Mouse (Mus musculus) megakaryocyte-erythroid progenitor cell, adult 5-6 weeks (primary cell): ENCODE measurements around the gene Olfr1131. TPM values are rescaled to one million over a fixed set of nuclear protein-coding genes. Genes with fewer than 3 reads are reported as not detected.
"Not testable (repeated sequence)": the region's sequence is repeated elsewhere in the genome, so short reads cannot be mapped to it uniquely, and the experiment has no call there.

Experiments
- ATAC-seq: replicated peaks from 2 replicates; pipeline ENCODE4 v1.8.0; 2016; ENCODE audit warnings: mild to moderate bottlenecking, inconsistent platforms; ENCODE audit not compliant: severe bottlenecking, poor library complexity, low FRiP score, low TSS enrichment
- total RNA-seq, 2 experiments: library from RNA; stranded (forward) in 1 of 2; stranded (reverse) in 1 of 2; fragments of 200-1000, 215-1000 nt in 1 of 2; fragments of >200 nt in 1 of 2; fragmentation: Nextera tagmentation in 1 of 2; gene quantifications; 2 replicates each; pipeline ENCODE4 v1.2.3; 2014 to 2017

The Olfr1131 gene
- not detected in 2 replicates for total RNA-seq (2014; fragmentation: Nextera tagmentation)
- not detected in 2 replicates for total RNA-seq (2017)

DNA sequence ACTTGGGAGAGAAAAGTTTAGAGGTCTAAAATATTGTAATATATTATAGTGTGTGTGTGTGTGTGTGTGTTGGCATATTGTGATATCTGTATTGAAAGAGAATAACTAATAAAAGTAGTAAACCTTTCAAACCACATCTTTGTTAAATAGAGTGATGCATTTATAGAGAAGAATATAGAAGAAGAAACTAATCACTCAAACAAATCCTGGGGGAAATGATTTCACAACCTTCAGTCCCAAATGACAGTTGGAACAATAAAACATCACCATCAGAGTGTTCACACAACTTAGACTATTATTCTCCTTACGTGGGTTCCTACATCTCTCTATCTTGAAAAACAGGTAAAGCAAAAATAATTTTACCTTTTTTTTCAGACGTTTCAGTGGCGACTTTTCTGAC lies at the start of gene Olfr1131:
Gene Olfr1131, plus strand, starts transcription at position 301 of the 400 bp plus-strand sequence.
- no peak for ATAC-seq

DNA sequence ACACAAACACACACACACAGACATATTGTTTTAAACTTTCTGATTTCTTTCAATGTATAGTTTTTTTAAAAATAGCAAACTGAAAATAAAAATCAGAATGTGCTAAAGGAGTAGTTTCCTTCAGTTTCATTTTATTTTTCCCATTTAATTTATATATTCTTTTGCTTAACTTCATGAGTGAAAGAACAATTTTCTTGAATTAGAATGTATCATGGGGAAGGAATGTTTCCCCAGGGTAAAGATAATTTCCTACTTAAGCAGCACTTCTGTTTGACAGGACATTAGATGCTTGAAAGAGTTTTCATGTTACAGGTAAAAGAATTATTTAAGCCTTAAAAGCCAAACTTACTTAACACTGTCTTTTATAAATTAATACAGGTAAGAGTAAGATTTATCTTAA lies 21.0 kb upstream of the Olfr1131 start, which contains the start of gene Olfr1130:
Gene Olfr1130, plus strand, starts transcription at position 301 of the 400 bp plus-strand sequence.
- not testable (repeated sequence) for ATAC-seq

GRCm38 (mm10) chr2:87637435-87637834 lies 10.5 kb downstream of the Olfr1131 start, which contains the start of gene Olfr1132:
Gene Olfr1132 (minus strand): TSS chr2:87637535.
- ATAC-seq: no peak

DNA sequence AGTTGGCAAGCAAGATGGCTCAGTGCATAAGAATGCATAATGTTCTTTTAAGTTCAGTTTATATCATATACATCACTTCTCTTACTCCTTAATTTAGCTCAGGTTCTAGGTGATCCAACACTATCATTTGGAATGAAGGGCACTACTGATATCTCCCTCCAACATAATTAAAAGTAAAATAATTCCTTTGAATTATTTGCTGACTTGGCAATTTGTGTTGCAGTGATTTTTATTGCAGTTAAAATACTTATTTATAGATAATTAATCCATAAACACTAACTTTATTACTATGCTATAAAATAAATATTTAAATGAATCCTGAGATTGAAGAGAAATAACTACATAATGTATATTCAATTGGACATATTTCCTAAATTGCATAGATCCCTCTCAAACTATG lies 15.5 kb downstream of the Olfr1131 start:
- no peak for ATAC-seq

- ATAC-seq: no peak
These were observed 20.4 kb downstream of the Olfr1131 start, which contains the start of gene Olfr1133 for GRCm38 (mm10) chr2:87647274-87647673. Gene Olfr1133 (minus strand): TSS chr2:87647374.

DNA sequence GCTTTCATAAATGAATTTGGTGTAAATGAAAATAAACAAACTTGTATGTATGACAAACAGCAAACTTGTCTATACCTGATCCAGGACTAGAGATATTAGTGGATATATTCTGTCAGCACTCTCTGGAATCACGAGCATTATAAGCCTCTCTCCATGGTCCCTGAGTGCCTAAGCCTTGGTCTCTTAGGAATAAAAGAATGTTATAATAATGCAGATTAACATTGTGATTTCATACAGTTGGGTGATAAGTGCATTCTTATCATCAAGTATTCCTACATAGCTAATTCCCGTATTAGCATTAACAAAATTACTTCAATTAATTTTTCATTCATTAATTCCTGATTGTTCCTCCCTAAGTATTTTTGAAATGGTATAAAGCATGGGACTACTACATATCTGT lies 31.5 kb downstream of the Olfr1131 start, which contains the start of gene Olfr1134:
Gene Olfr1134, minus strand, starts transcription at position 101 of the 400 bp plus-strand sequence.
- ATAC-seq: no peak

GRCm38 (mm10) chr2:87673564-87673963 lies 46.7 kb downstream of the Olfr1131 start, which contains the start of gene Olfr1135:
Gene Olfr1135 (minus strand): TSS chr2:87673664.
- ATAC-seq: no peak

Other genes with a start within 250 kb of the Olfr1131 start
- not detected in 2 replicates for gene Olfr1122, start 241.3 kb upstream of the Olfr1131 start, total RNA-seq (2014; fragmentation: Nextera tagmentation)
- not detected in 2 replicates for gene Olfr1122, start 241.3 kb upstream of the Olfr1131 start, total RNA-seq (2017)
- gene Olfr1123, start 210.5 kb upstream of the Olfr1131 start, total RNA-seq (2014; fragmentation: Nextera tagmentation): not detected in 2 replicates
- not detected in 2 replicates for gene Olfr1123, start 210.5 kb upstream of the Olfr1131 start, total RNA-seq (2017)
- not detected in 2 replicates for gene Olfr1124, start 196.8 kb upstream of the Olfr1131 start, total RNA-seq (2014; fragmentation: Nextera tagmentation)
- gene Olfr1124, start 196.8 kb upstream of the Olfr1131 start, total RNA-seq (2017): not detected in 2 replicates
- gene Olfr1126, start 173.1 kb upstream of the Olfr1131 start, total RNA-seq (2014; fragmentation: Nextera tagmentation): not detected in 2 replicates
- not detected in 2 replicates for gene Olfr1126, start 173.1 kb upstream of the Olfr1131 start, total RNA-seq (2017)
- gene Pramel7, start 130.0 kb upstream of the Olfr1131 start, total RNA-seq (2014; fragmentation: Nextera tagmentation): not detected in 2 replicates
- gene Pramel7, start 130.0 kb upstream of the Olfr1131 start, total RNA-seq (2017): not detected in 2 replicates
- not detected in 2 replicates for gene Pramel6, start 120.5 kb upstream of the Olfr1131 start, total RNA-seq (2014; fragmentation: Nextera tagmentation)
- not detected in 2 replicates for gene Pramel6, start 120.5 kb upstream of the Olfr1131 start, total RNA-seq (2017)
- gene Olfr153, start 95.3 kb upstream of the Olfr1131 start, total RNA-seq (2014; fragmentation: Nextera tagmentation): not detected in 2 replicates
- gene Olfr153, start 95.3 kb upstream of the Olfr1131 start, total RNA-seq (2017): not detected in 2 replicates
- gene Olfr1128, start 81.6 kb upstream of the Olfr1131 start, total RNA-seq (2014; fragmentation: Nextera tagmentation): not detected in 2 replicates
- gene Olfr1128, start 81.6 kb upstream of the Olfr1131 start, total RNA-seq (2017): not detected in 2 replicates
- not detected in 2 replicates for gene Olfr1129, start 53.2 kb upstream of the Olfr1131 start, total RNA-seq (2014; fragmentation: Nextera tagmentation)
- gene Olfr1129, start 53.2 kb upstream of the Olfr1131 start, total RNA-seq (2017): not detected in 2 replicates
- gene Olfr1130, start 20.9 kb upstream of the Olfr1131 start, total RNA-seq (2014; fragmentation: Nextera tagmentation): not detected in 2 replicates
- gene Olfr1130, start 20.9 kb upstream of the Olfr1131 start, total RNA-seq (2017): not detected in 2 replicates
- not detected in 2 replicates for gene Olfr1132, start 10.4 kb downstream of the Olfr1131 start, total RNA-seq (2014; fragmentation: Nextera tagmentation)
- gene Olfr1132, start 10.4 kb downstream of the Olfr1131 start, total RNA-seq (2017): not detected in 2 replicates
- not detected in 2 replicates for gene Olfr1133, start 20.3 kb downstream of the Olfr1131 start, total RNA-seq (2014; fragmentation: Nextera tagmentation)
- not detected in 2 replicates for gene Olfr1133, start 20.3 kb downstream of the Olfr1131 start, total RNA-seq (2017)
- not detected in 2 replicates for gene Olfr1134, start 31.4 kb downstream of the Olfr1131 start, total RNA-seq (2014; fragmentation: Nextera tagmentation)
- gene Olfr1134, start 31.4 kb downstream of the Olfr1131 start, total RNA-seq (2017): not detected in 2 replicates
- gene Olfr1135, start 46.6 kb downstream of the Olfr1131 start, total RNA-seq (2014; fragmentation: Nextera tagmentation): not detected in 2 replicates
- not detected in 2 replicates for gene Olfr1135, start 46.6 kb downstream of the Olfr1131 start, total RNA-seq (2017)
- gene Olfr1136, start 66.8 kb downstream of the Olfr1131 start, total RNA-seq (2014; fragmentation: Nextera tagmentation): not detected in 2 replicates
- not detected in 2 replicates for gene Olfr1136, start 66.8 kb downstream of the Olfr1131 start, total RNA-seq (2017)
- gene Olfr1137, start 86.1 kb downstream of the Olfr1131 start, total RNA-seq (2014; fragmentation: Nextera tagmentation): not detected in 2 replicates
- not detected in 2 replicates for gene Olfr1137, start 86.1 kb downstream of the Olfr1131 start, total RNA-seq (2017)
- gene Olfr1138, start 112.9 kb downstream of the Olfr1131 start, total RNA-seq (2014; fragmentation: Nextera tagmentation): not detected in 2 replicates
- not detected in 2 replicates for gene Olfr1138, start 112.9 kb downstream of the Olfr1131 start, total RNA-seq (2017)
- not detected in 2 replicates for gene Olfr1140, start 116.6 kb downstream of the Olfr1131 start, total RNA-seq (2014; fragmentation: Nextera tagmentation)
- not detected in 2 replicates for gene Olfr1140, start 116.6 kb downstream of the Olfr1131 start, total RNA-seq (2017)
- gene Olfr1141, start 126.9 kb downstream of the Olfr1131 start, total RNA-seq (2014; fragmentation: Nextera tagmentation): not detected in 2 replicates
- gene Olfr1141, start 126.9 kb downstream of the Olfr1131 start, total RNA-seq (2017): not detected in 2 replicates
- gene Olfr152, start 152.4 kb downstream of the Olfr1131 start, total RNA-seq (2014; fragmentation: Nextera tagmentation): not detected in 2 replicates
- not detected in 2 replicates for gene Olfr152, start 152.4 kb downstream of the Olfr1131 start, total RNA-seq (2017)
- not detected in 2 replicates for gene Olfr1143, start 173.5 kb downstream of the Olfr1131 start, total RNA-seq (2014; fragmentation: Nextera tagmentation)
- not detected in 2 replicates for gene Olfr1143, start 173.5 kb downstream of the Olfr1131 start, total RNA-seq (2017)
- not detected in 2 replicates for gene Olfr1145, start 182.7 kb downstream of the Olfr1131 start, total RNA-seq (2014; fragmentation: Nextera tagmentation)
- not detected in 2 replicates for gene Olfr1145, start 182.7 kb downstream of the Olfr1131 start, total RNA-seq (2017)
- not detected in 2 replicates for gene Olfr1148, start 203.4 kb downstream of the Olfr1131 start, total RNA-seq (2014; fragmentation: Nextera tagmentation)
- gene Olfr1148, start 203.4 kb downstream of the Olfr1131 start, total RNA-seq (2017): not detected in 2 replicates
- not detected in 2 replicates for gene Olfr1150-ps1, start 216.9 kb downstream of the Olfr1131 start, total RNA-seq (2014; fragmentation: Nextera tagmentation)
- not detected in 2 replicates for gene Olfr1150-ps1, start 216.9 kb downstream of the Olfr1131 start, total RNA-seq (2017)
- not detected in 2 replicates for gene Olfr1151, start 228.8 kb downstream of the Olfr1131 start, total RNA-seq (2014; fragmentation: Nextera tagmentation)
- gene Olfr1151, start 228.8 kb downstream of the Olfr1131 start, total RNA-seq (2017): not detected in 2 replicates
- gene Olfr1152, start 239.4 kb downstream of the Olfr1131 start, total RNA-seq (2014; fragmentation: Nextera tagmentation): not detected in 2 replicates
- not detected in 2 replicates for gene Olfr1152, start 239.4 kb downstream of the Olfr1131 start, total RNA-seq (2017)